14 mouse cellular contexts compared by ENCODE assay signal in the genomic region with DNA sequence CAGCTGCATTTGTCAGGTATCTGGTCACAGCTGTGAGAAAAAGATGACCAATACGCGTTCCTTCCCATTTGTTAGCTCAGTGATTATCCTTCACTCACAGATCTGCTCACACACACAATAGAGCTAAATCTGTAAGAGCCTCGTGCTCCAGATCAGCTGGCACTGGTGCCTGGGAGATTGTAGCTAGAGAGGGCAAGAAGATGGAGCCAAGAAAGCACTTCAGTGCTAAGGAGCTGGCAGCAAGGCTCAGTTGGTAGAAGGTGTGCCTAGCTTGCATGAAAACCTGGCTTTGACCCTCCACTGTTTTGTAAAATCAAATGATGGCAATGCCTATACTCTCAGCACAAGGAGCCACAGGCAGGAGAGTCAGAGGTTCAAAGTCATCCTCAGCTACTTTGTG. TPM values are rescaled to one million over a fixed set of nuclear protein-coding genes. Genes with fewer than 3 reads are reported as not detected.
"Had no signal": no experiment of that assay in that cellular context is flagged by ENCODE, and none has a peak within 500 bp of the region (broad histone marks: within the 10 kb centered on the region; RNA-seq: fewer than 3 reads in every experiment).

No protein-coding gene starts in this region.

- H3K27me3 ChIP-seq: liver, embryonic 13.5 days; neural tube, embryonic 13.5 days had no signal

- H3K27ac ChIP-seq: kidney, postnatal 0 days; limb, embryonic 12.5 days; liver, embryonic 13.5 days; macrophage; neural tube, embryonic 13.5 days had no signal

- H3K36me3 ChIP-seq: limb, embryonic 12.5 days; liver, embryonic 13.5 days; neural tube, embryonic 13.5 days had no signal

- H3K9me3 ChIP-seq: limb, embryonic 12.5 days; liver, embryonic 13.5 days; megakaryocyte, embryonic 14.5 days; neural tube, embryonic 13.5 days had no signal

- H3K9ac ChIP-seq: limb, embryonic 12.5 days; liver, embryonic 13.5 days; liver, postnatal 0 days; neural tube, embryonic 13.5 days had no signal

- H3K4me3 ChIP-seq: limb, embryonic 12.5 days; liver, embryonic 13.5 days; megakaryocyte, embryonic 14.5 days; neural tube, embryonic 13.5 days had no signal

- H3K4me1 ChIP-seq: limb, embryonic 12.5 days had no signal

- H3K4me2 ChIP-seq: limb, embryonic 12.5 days; liver, embryonic 13.5 days; neural tube, embryonic 13.5 days had no signal

RNA-seq across cellular contexts. Expression of a gene that starts 5.8 kb away (rescaled TPM):
- total RNA-seq: layer of hippocampus, adult 18-20 months; layer of hippocampus, postnatal 10 days; left cerebral cortex, postnatal 36 days; monocyte, adult 5-6 weeks had no signal
- polyA plus RNA-seq: limb, embryonic 12.5 days; liver, embryonic 13.5 days; liver, postnatal 0 days; macrophage; midbrain, embryonic 14.5 days; neural tube, embryonic 13.5 days; stomach, embryonic 14.5 days; urinary bladder, adult 2 months had no signal

RNA-seq across cellular contexts. Expression of a gene that starts 52.5 kb away (rescaled TPM):
- total RNA-seq: monocyte, adult 5-6 weeks had no signal
- polyA plus RNA-seq: macrophage had no signal
